Mouse (Mus musculus): ENCODE data around the gene Hist1h4j. TPM values are rescaled to one million over a fixed set of nuclear protein-coding genes. Genes with fewer than 3 reads are reported as not detected.

Gene Hist1h4j
- 0.80 TPM for polyA plus RNA-seq (2017; shearing (Covaris generic))

DNA sequence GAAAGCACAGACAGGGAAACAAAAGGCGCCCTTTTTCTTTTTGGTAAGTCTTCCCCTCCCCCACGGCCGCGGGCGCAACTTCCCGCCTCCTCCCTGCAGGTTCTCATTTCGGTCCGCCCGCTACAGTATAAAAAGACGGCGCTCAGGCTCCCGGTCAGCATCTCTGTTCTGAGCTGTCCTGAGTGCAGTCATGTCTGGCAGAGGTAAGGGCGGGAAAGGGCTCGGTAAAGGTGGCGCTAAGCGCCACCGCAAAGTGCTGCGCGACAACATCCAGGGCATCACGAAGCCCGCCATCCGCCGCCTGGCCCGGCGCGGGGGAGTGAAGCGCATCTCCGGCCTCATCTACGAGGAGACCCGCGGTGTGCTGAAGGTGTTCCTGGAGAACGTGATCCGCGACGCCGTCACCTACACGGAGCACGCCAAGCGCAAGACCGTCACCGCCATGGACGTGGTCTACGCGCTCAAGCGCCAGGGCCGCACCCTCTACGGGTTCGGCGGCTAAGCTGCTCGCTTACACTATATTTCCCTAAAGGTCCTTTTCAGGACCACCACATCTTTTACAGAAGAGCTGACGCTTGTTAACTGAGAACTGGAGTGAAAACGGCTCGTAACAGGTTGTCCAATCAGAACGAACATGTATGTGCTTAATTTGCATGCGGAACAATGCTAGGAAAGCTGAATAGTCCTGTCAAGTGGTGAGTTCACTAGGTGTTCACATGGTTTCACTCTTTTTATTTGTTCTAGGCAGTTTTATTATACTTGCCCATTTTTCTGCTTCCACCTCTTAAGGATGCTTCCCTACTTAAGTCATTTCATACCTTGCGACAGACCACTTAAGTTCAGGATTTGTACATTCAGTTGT lies at the start of gene Hist1h4j:
TSS of gene Hist1h4j (plus strand) at position 159 of the 862 bp plus-strand sequence.

DNA sequence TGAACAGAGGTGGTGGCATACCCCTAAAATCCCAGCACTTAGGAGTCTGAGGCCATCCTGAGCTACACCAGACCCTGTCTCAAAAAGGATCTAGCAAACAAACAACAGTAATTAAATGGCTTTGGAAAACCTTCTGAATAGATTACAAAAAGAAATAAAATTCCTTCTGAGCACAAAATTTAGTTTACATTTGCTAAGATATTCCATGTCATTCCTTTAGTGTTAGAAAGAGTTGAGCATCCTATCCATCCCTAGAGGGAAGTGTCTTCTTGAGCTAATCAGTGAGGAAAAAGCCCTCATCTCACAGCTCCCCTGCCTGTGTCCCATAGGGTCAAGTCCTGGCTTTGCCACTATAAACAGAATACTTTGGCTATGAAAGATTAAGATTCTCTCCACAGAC lies 37.1 kb upstream of the Hist1h4j start, which contains the start of gene Olfr1359:
TSS of gene Olfr1359 (plus strand) at position 301 of the 400 bp plus-strand sequence.

DNA sequence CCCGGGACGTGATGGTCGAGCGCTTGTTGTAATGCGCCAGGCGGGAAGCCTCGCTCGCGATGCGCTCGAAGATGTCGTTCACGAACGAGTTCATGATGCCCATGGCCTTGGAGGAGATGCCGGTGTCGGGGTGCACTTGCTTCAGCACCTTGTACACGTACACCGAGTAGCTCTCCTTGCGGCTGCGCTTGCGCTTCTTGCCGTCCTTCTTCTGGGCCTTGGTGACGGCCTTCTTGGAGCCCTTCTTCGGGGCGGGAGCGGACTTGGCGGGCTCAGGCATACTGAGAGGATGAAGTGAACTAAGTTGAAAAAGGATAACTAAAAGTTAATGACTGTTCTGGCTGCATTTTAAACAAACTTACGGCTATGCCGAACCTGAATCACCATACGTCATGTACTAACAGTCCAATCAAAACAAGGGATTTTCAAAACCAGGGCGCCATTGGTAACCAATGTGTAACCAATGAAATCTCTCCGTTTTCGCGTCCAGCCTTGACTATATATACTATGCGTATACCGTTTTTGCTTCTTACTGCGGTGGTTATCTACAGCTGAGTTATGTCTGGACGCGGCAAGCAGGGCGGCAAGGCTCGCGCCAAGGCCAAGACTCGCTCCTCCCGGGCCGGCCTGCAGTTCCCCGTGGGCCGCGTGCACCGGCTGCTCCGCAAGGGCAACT lies 18.9 kb upstream of the Hist1h4j start, which contains the start of the genes Hist1h2bl and Hist1h2ai:
TSS of gene Hist1h2bl (minus strand) at position 280 of the 676 bp plus-strand sequence.
TSS of gene Hist1h2ai (plus strand) at position 559 of the 676 bp plus-strand sequence.

GRCm38 (mm10) chr13:21717397-21718357 lies 17.2 kb upstream of the Hist1h4j start, which contains the start of gene Hist1h3h:
Hist1h3h (plus strand) TSS chr13:21717659.

GRCm38 (mm10) chr13:21721757-21722372 lies 13.0 kb upstream of the Hist1h4j start, which contains the start of gene Hist1h2bm:
Hist1h2bm (plus strand) TSS chr13:21722044.

GRCm38 (mm10) chr13:21750159-21751017 lies 15.5 kb downstream of the Hist1h4j start, which contains the start of gene Hist1h4k:
Hist1h4k (minus strand) TSS chr13:21750505.

DNA sequence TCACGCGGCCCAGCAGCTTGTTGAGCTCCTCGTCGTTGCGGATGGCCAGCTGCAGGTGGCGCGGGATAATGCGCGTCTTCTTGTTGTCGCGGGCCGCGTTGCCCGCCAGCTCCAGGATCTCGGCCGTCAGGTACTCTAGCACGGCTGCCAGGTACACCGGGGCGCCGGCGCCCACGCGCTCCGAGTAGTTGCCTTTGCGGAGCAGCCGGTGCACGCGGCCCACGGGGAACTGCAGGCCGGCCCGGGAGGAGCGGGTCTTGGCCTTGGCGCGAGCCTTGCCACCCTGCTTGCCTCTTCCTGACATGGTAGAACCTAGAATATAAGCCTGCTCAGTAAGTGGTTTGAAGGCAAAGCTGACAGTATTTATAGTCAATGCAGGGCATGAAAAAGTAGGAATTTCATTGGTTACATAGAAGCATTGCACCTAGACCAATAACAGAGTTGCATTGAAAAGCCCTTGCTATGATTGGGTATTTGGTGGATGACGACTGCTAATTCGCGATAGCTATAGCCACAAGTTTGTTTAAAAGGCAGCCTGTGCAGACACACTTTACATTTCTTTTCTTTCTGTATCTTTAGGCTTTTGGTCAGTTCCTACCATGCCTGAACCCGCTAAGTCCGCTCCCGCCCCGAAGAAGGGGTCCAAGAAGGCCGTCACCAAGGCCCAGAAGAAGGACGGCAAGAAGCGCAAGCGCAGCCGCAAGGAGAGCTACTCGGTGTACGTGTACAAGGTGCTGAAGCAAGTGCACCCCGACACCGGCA lies 18.8 kb downstream of the Hist1h4j start, which contains the start of the genes Hist1h2ak and Hist1h2bn:
TSS of gene Hist1h2ak (minus strand) at position 304 of the 762 bp plus-strand sequence.
TSS of gene Hist1h2bn (plus strand) at position 600 of the 762 bp plus-strand sequence.

DNA sequence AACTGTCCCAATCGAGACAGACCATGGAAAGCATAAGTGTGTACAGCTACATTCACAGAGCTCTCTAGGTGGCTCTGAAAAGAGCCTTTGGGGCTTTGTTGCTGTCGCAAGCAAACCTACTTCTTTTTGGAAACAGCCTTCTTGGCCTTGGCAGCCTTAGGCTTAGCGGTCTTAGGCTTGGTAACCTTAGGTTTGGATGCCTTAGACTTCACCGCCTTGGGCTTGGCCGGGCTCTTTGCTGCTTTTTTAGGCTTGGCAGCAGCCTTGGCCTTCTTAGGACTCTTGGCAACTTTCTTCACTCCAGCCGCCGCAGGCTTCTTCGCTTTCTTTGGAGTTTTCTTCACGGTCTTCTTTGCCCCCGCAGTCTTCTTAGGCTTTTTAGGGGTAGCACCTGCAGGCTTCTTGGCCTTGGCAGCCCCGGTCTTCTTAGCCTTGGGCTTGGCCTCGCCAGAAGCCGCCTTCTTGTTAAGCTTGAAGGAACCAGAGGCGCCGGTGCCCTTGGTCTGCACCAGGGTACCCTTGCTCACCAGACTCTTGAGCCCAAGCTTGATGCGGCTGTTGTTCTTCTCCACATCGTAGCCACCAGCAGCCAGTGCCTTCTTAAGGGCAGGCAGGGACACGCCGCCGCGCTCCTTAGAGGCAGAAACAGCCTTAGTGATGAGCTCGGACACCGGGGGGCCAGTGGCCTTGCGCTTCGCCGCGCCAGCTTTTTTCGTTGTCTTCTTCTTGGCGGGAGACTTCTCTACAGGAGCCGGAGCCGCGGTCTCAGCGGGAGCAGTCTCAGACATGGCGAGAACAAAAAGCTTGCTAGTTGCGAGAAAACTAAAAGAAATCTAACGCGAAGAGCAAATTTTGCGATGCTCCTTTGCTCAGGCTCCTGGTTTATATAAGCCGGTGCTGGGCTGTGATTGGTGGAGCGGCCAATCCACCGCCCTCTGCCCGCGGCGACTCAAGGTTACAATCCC lies 45.2 kb downstream of the Hist1h4j start, which contains the start of gene Hist1h1b:
TSS of gene Hist1h1b (minus strand) at position 859 of the 965 bp plus-strand sequence.

GRCm38 (mm10) chr13:21783255-21783617 lies 48.4 kb downstream of the Hist1h4j start, which contains the start of gene Hist1h3i:
Hist1h3i (minus strand) TSS chr13:21783370.

Other genes with a start within 250 kb of the Hist1h4j start
- gene AK157302, start 239.8 kb upstream of the Hist1h4j start, polyA plus RNA-seq (2017; shearing (Covaris generic)), result not detected
- 8.7 TPM for gene Gm11273, start 233.6 kb upstream of the Hist1h4j start, polyA plus RNA-seq (2017; shearing (Covaris generic))
- 7.3 TPM for gene Zkscan8, start 203.9 kb upstream of the Hist1h4j start, polyA plus RNA-seq (2017; shearing (Covaris generic))
- gene Olfr1366, start 192.3 kb upstream of the Hist1h4j start, polyA plus RNA-seq (2017; shearing (Covaris generic)), result not detected
- not detected for gene Olfr1535, start 175.2 kb upstream of the Hist1h4j start, polyA plus RNA-seq (2017; shearing (Covaris generic))
- gene Olfr1364, start 153.3 kb upstream of the Hist1h4j start, polyA plus RNA-seq (2017; shearing (Covaris generic)), result not detected
- not detected for gene Olfr1362, start 121.0 kb upstream of the Hist1h4j start, polyA plus RNA-seq (2017; shearing (Covaris generic))
- gene Olfr11, start 92.5 kb upstream of the Hist1h4j start, polyA plus RNA-seq (2017; shearing (Covaris generic)), result not detected
- gene Olfr1361, start 71.7 kb upstream of the Hist1h4j start, polyA plus RNA-seq (2017; shearing (Covaris generic)), result not detected
- not detected for gene Olfr1360, start 57.7 kb upstream of the Hist1h4j start, polyA plus RNA-seq (2017; shearing (Covaris generic))
- gene Olfr1359, start 37.0 kb upstream of the Hist1h4j start, polyA plus RNA-seq (2017; shearing (Covaris generic)), result not detected
- gene Hist1h2bl, start 18.9 kb upstream of the Hist1h4j start, polyA plus RNA-seq (2017; shearing (Covaris generic)), result 2.4 TPM
- gene Hist1h2ai, start 18.6 kb upstream of the Hist1h4j start, polyA plus RNA-seq (2017; shearing (Covaris generic)), result 14.3 TPM
- not detected for gene Hist1h3h, start 17.4 kb upstream of the Hist1h4j start, polyA plus RNA-seq (2017; shearing (Covaris generic))
- gene Hist1h2bm, start 13.0 kb upstream of the Hist1h4j start, polyA plus RNA-seq (2017; shearing (Covaris generic)), result 0.87 TPM
- gene Hist1h4k, start 15.4 kb downstream of the Hist1h4j start, polyA plus RNA-seq (2017; shearing (Covaris generic)), result 8.1 TPM
- 1.6 TPM for gene Hist1h2ak, start 18.8 kb downstream of the Hist1h4j start, polyA plus RNA-seq (2017; shearing (Covaris generic))
- not detected for gene Hist1h2bn, start 19.1 kb downstream of the Hist1h4j start, polyA plus RNA-seq (2017; shearing (Covaris generic))
- 1.8 TPM for gene Hist1h1b, start 45.6 kb downstream of the Hist1h4j start, polyA plus RNA-seq (2017; shearing (Covaris generic))
- gene Hist1h3i, start 48.3 kb downstream of the Hist1h4j start, polyA plus RNA-seq (2017; shearing (Covaris generic)), result 1.1 TPM
- gene Hist1h2an, start 52.2 kb downstream of the Hist1h4j start, polyA plus RNA-seq (2017; shearing (Covaris generic)), result 0.99 TPM
- not detected for gene Hist1h2bp, start 52.4 kb downstream of the Hist1h4j start, polyA plus RNA-seq (2017; shearing (Covaris generic))
- gene Hist1h2bq, start 75.1 kb downstream of the Hist1h4j start, polyA plus RNA-seq (2017; shearing (Covaris generic)), result 5.0 TPM
- not detected for gene Hist1h2ao, start 75.4 kb downstream of the Hist1h4j start, polyA plus RNA-seq (2017; shearing (Covaris generic))
- gene Hist1h4m, start 76.7 kb downstream of the Hist1h4j start, polyA plus RNA-seq (2017; shearing (Covaris generic)), result 36.0 TPM
- 18.1 TPM for gene Hist1h4n, start 97.1 kb downstream of the Hist1h4j start, polyA plus RNA-seq (2017; shearing (Covaris generic))
- 144 TPM for gene Hist1h2ap, start 98.4 kb downstream of the Hist1h4j start, polyA plus RNA-seq (2017; shearing (Covaris generic))
- 5.0 TPM for gene Hist1h2br, start 98.7 kb downstream of the Hist1h4j start, polyA plus RNA-seq (2017; shearing (Covaris generic))
- not detected for gene Zfp184, start 210.0 kb downstream of the Hist1h4j start, polyA plus RNA-seq (2017; shearing (Covaris generic))
- not detected for gene Pom121l2, start 246.1 kb downstream of the Hist1h4j start, polyA plus RNA-seq (2017; shearing (Covaris generic))